Mouse (Mus musculus) intestine, embryonic 16.5 days (tissue): ENCODE data around the gene Sppl2b. TPM values are rescaled to one million over a fixed set of nuclear protein-coding genes. Genes with fewer than 3 reads are reported as not detected.

Source experiments
- ATAC-seq: fragments of 200-750 bp; cut with Nextera tagmentation; 2 replicates; pipeline ENCODE4 v1.8.0; 2017; ENCODE audit warnings: moderate TSS enrichment, moderate library complexity
- H3K27ac ChIP-seq: fragments of 300-500 bp; sonication (generic); 2 replicates; pipeline ENCODE4 v1.5.1; 2014; ENCODE audit warnings: mild to moderate bottlenecking, low read length
- H3K27me3 ChIP-seq: fragments of 300-500 bp; sonication (generic); replicated peaks from 2 replicates; pipeline ENCODE4 v1.6.1; 2014; ENCODE audit warnings: low read length, control low read depth, mixed read lengths; ENCODE audit not compliant: control insufficient read depth, insufficient read depth
- H3K36me3 ChIP-seq: fragments of 300-500 bp; sonication (generic); 2 replicates; pipeline ENCODE4 v1.6.1; 2014; ENCODE audit warnings: low read length, control low read depth; ENCODE audit not compliant: control insufficient read depth, insufficient read depth
- H3K4me1 ChIP-seq: fragments of 300-500 bp; sonication (generic); 2 replicates; pipeline ENCODE4 v1.6.1; 2014; ENCODE audit warnings: low read length, control low read depth, mixed read lengths; ENCODE audit not compliant: control insufficient read depth, insufficient read depth
- H3K4me2 ChIP-seq: fragments of 300-500 bp; sonication (generic); 2 replicates; pipeline ENCODE4 v1.6.1; 2014; ENCODE audit warnings: low read depth, low read length, control low read depth
- H3K4me3 ChIP-seq: fragments of 300-500 bp; sonication (generic); 2 replicates; pipeline ENCODE4 v1.5.1; 2014; ENCODE audit warnings: mild to moderate bottlenecking, low read length
- H3K9ac ChIP-seq: fragments of 300-500 bp; sonication (generic); 2 replicates; pipeline ENCODE4 v1.6.1; 2014; ENCODE audit warnings: low read depth, low read length
- H3K9me3 ChIP-seq: fragments of 300-500 bp; sonication (generic); 2 replicates; pipeline ENCODE4 v1.6.1; 2016; ENCODE audit warnings: low read length, control low read depth; ENCODE audit not compliant: control insufficient read depth
- WGBS: fragments of 180-500 bp; shearing (Covaris S2); extraction: QIAGEN DNeasy Blood & Tissue Kit; methylation state at CpG from one replicate; pipeline ENCODE4 v1.1.7; 2014; 5-methylcytosine and 5-hydroxymethylcytosine counted together
- polyA plus RNA-seq: library from polyadenylated mRNA; unstranded; fragments of >200 nt; fragmentation: Nextera tagmentation; extraction: Ambion mirVana; gene quantifications from 2 replicates; pipeline ENCODE4 v1.2.1, GENCODE M21; 2015

Sppl2b gene
- polyA plus RNA-seq, 1 experiment from 2014 or later: 36.6 TPM

DNA sequence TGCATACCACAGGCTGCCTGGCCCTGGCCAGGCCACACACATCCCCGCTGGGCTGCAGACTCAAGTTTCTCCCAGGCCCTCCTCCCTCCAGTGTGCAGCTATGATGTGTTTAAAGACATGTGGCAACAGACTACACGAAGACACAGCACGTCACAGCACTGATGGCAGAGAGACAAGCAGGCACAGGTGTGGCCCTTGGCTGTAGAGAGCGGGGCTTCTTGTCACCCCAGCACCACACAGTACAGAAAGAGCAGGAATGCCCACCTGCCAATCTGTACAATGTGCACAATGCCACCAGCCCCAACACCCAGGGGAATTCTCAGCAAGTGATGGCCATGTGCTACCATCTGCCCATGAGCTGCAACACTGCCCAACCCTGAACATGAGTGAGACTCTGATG is 56.3 kb downstream of the Sppl2b start:
- Histone ChIP-seq H3K4me3 (no peak overlapping the region), H3K27me3 (no peaks in the 10 kb centered on the region), H3K27ac (no peak overlapping the region), H3K9ac (no peak overlapping the region), H3K4me2 (no peak overlapping the region), H3K9me3 (no peaks in the 10 kb centered on the region), H3K4me1 (peaks cover 21% of the 10 kb centered on the region), H3K36me3 (peaks cover 24% of the 10 kb centered on the region)
- 93% methylated on average over 4 of the region's 4 CpGs for WGBS
- ATAC-seq: no peak

DNA sequence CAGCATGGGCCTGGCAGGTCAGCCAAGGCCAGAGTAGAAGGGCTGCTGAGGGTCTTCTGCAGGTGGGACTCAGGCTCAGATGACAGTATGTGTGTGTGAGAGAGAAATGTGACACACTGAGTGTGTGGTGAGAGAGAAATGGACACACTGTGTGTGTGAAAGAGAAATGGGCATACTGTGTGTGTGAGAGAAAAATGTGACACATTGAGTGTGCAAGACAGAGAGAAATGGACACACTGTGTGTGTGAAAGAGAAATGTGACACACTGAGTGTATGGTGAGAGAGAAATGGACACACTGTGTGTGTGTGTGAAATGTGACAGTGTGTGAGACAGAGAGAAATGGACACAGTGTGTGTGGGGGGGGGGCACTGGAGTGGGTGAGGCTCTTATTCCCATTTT is 56.8 kb downstream of the Sppl2b start:
- no peak overlapping the region for H3K4me3 ChIP-seq
- H3K4me1 ChIP-seq: peaks cover 25% of the 10 kb centered on the region
- no peak for ATAC-seq
- H3K36me3 ChIP-seq: peaks cover 23% of the 10 kb centered on the region; the same call in 1 of the 2 replicates
- H3K9ac ChIP-seq: no peak overlapping the region
- no peak overlapping the region for H3K4me2 ChIP-seq
- no peaks in the 10 kb centered on the region for H3K27me3 ChIP-seq
- H3K9me3 ChIP-seq: no peaks in the 10 kb centered on the region
- no peak overlapping the region for H3K27ac ChIP-seq

DNA sequence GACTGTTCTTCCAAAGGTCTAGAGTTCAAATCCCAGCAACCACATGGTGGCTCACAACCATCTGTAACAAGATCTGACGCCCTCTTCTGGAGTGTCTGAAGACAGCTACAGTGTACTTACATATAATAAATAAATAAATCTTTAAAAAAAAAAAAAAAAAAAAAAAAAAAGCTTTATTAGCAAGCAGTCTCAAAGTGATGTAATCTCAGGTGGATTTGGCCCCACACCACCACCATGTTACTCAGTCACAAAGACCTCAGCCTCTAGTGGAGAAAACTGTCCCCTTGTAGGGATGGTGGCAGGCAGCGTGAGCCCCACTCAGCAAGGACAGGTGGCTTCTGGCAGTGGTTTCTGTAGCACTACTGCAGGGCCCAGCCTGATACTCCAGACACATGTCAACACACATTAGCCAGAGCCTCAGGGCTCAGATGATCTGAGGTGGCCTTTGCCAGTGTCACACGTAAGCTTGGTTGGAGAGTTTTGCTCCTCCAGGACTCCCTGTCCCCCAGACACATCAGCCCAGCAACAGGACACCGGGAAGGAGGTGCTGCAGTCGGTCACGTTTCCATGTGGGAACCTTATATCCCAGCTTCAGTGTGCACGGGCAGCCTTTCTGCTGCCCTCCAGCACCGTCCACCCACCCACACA is 58.4 kb downstream of the Sppl2b start:
- H3K27me3 ChIP-seq: no peaks in the 10 kb centered on the region
- 89% methylated on average over 7 of the region's 8 CpGs for WGBS

GRCm38 (mm10) chr10:80914253-80914656 is 59.2 kb downstream of the Sppl2b start:
- ATAC-seq: peak; percentile 54
- Histone ChIP-seq H3K9ac (no peak overlapping the region), H3K4me3 (no peak overlapping the region), H3K27me3 (no peaks in the 10 kb centered on the region), H3K4me1 (peaks cover 31% of the 10 kb centered on the region), H3K36me3 (peaks cover 9% of the 10 kb centered on the region; the same call in 1 of the 2 replicates), H3K4me2 (no peak overlapping the region), H3K27ac (peak overlapping the region; percentile 63), H3K9me3 (no peaks in the 10 kb centered on the region)
- WGBS: 73% methylated on average over 5 of the region's 5 CpGs

More for the DNA sequence above, 58.4 kb downstream of the Sppl2b start:
- Histone ChIP-seq H3K27ac (peak overlapping the region; percentile 63), H3K4me1 (peaks cover 31% of the 10 kb centered on the region), H3K4me3 (no peak overlapping the region), H3K4me2 (no peak overlapping the region), H3K9ac (0 out of 2 replicates have a peak overlapping the region, but pooled peaks have one; percentile 29), H3K9me3 (no peaks in the 10 kb centered on the region), H3K36me3 (peaks cover 16% of the 10 kb centered on the region; the same call in 1 of the 2 replicates)
- no peak for ATAC-seq

DNA sequence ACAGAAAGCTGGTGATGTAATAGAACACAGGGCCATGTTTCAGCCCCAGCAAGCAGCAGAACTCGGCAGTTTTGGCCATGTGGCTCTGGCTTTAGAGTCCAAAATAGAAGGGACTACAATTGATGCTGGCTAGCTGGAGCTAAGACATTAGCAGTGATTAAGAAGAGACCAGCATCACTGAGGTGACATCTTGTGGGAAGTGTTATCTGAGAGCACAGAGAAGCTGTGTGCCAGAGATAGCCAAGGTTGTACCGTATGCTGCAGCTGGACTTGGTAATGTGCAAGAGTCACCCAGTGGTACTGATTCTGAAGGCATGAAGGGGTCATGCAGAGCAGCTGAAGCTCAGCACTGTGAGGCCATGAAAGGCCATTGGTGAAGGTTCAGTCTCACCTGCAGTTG is 60.2 kb downstream of the Sppl2b start:
- H3K9me3 ChIP-seq: no peaks in the 10 kb centered on the region
- H3K27me3 ChIP-seq: no peaks in the 10 kb centered on the region
- peaks cover 31% of the 10 kb centered on the region for H3K4me1 ChIP-seq
- H3K36me3 ChIP-seq: 0 out of 2 replicates have a peak, but pooled peaks cover 5% of the 10 kb centered on the region
- H3K4me3 ChIP-seq: no peak overlapping the region
- no peak overlapping the region for H3K27ac ChIP-seq
- no peak for ATAC-seq
- H3K9ac ChIP-seq: no peak overlapping the region
- H3K4me2 ChIP-seq: no peak overlapping the region
- WGBS: 73% methylated on average over 2 of the region's 2 CpGs

DNA sequence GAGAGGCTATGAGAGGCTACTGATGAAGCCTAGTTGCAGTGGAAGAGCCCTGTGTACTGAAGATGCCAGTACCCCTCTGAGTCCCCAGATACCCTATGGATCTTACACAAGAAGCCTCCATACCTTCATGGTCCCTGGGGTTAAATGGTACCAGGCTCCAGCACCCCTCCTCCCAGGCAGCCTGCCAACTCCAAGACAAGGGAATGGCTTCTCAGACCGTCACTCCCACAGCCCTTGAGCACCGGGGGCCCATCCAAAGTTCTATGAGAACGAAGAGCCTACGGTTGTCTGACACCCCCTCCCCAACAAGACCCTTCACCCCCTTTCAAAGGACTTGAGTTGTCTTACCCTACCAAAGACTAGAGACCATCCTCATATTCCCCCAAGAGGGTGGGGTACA is 60.7 kb downstream of the Sppl2b start:
- Histone ChIP-seq H3K4me2 (no peak overlapping the region), H3K9me3 (no peaks in the 10 kb centered on the region), H3K4me1 (peaks cover 31% of the 10 kb centered on the region), H3K9ac (no peak overlapping the region), H3K27ac (no peak overlapping the region), H3K4me3 (no peak overlapping the region), H3K36me3 (0 out of 2 replicates have a peak, but pooled peaks cover 5% of the 10 kb centered on the region), H3K27me3 (no peaks in the 10 kb centered on the region)
- no peak for ATAC-seq
- WGBS: 85% methylated on average over 4 of the region's 4 CpGs

DNA sequence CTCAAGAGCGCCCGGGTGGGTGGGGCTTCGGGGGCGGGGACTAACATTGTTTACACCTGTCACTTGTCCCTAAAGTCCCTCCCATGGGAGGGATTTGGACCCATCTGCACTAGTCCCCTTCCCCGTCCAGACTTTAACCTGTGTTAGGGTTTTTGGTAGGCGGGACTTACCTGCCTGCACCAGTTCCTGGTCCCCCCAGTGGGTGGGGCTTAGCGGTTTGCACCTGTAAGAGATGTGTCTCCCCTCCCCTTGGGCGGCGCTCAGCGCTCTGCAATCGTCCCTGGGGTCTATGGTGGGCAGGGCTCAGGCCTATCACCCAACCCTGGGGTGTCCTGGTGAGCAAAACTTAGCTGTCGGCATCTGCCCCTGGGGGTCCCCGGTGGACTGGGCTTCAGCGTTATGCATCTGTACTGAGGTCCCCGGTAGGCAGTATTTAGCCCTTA is 62.3 kb downstream of the Sppl2b start:
- Histone ChIP-seq H3K4me1 (peaks cover 37% of the 10 kb centered on the region), H3K27me3 (no peaks in the 10 kb centered on the region), H3K4me3 (peak overlapping the region; percentile 94), H3K9ac (peak overlapping the region; percentile 95), H3K36me3 (0 out of 2 replicates have a peak, but pooled peaks cover 5% of the 10 kb centered on the region), H3K27ac (peak overlapping the region; percentile 84), H3K9me3 (no peaks in the 10 kb centered on the region), H3K4me2 (peak overlapping the region; percentile 97)
- ATAC-seq: peak; percentile 60
- under 1% methylated on average over 15 of the region's 15 CpGs for WGBS

GRCm38 (mm10) chr10:80917779-80918434 is 62.8 kb downstream of the Sppl2b start, which contains the start of gene Lmnb2:
Gene Lmnb2 (minus strand): TSS chr10:80918245.
- Histone ChIP-seq H3K4me3 (peak within 1 kb of the TSS; percentile 94), H3K9ac (peak within 1 kb of the TSS; percentile 95), H3K4me2 (peak within 1 kb of the TSS; percentile 97), H3K9me3 (no peaks in the 10 kb centered on the region), H3K4me1 (peaks cover 37% of the 10 kb centered on the region), H3K36me3 (0 out of 2 replicates have a peak, but pooled peaks cover under 1% of the 10 kb centered on the region), H3K27ac (peak within 1 kb of the TSS; percentile 84), H3K27me3 (no peaks in the 10 kb centered on the region)
- under 1% methylated on average over 61 of the region's 61 CpGs for WGBS
- peak; percentile 57 for ATAC-seq
